Mouse (Mus musculus): ENCODE results near the gene Pef1.

The Pef1 gene

GRCm38 (mm10) chr4:130095137-130095536 is 7.2 kb upstream of the Pef1 start:
- DNase-seq (ENCODE audit: low spot score): no peak

GRCm38 (mm10) chr4:130101183-130101582 is 1.2 kb upstream of the Pef1 start:
- DNase-seq (ENCODE audit: low spot score): no peak

GRCm38 (mm10) chr4:130103632-130104031 is 1.3 kb downstream of the Pef1 start:
- DNase-seq (ENCODE audit: low spot score): no peak

GRCm38 (mm10) chr4:130104584-130104983 is 2.2 kb downstream of the Pef1 start:
- DNase-seq (ENCODE audit: low spot score): no peak

- no peak for DNase-seq (ENCODE audit: low spot score)
Measured at GRCm38 (mm10) chr4:130107065-130107443, 4.7 kb downstream of the Pef1 start.

GRCm38 (mm10) chr4:130107444-130108131 is 5.2 kb downstream of the Pef1 start:
- DNase-seq (ENCODE audit: low spot score): peak; percentile 100

- DNase-seq (ENCODE audit: low spot score): no peak
Measured at GRCm38 (mm10) chr4:130108929-130109328, 6.6 kb downstream of the Pef1 start.

- DNase-seq (ENCODE audit: low spot score): no peak
Measured at GRCm38 (mm10) chr4:130109666-130110065, 7.3 kb downstream of the Pef1 start.

- no peak for DNase-seq (ENCODE audit: low spot score)
Measured at GRCm38 (mm10) chr4:130110091-130110490, 7.7 kb downstream of the Pef1 start.

GRCm38 (mm10) chr4:130112299-130112698 is 9.9 kb downstream of the Pef1 start:
- no peak for DNase-seq (ENCODE audit: low spot score)

- no peak for DNase-seq (ENCODE audit: low spot score)
Measured at GRCm38 (mm10) chr4:130112732-130113131, 10.4 kb downstream of the Pef1 start.

- no peak for DNase-seq (ENCODE audit: low spot score)
Measured at GRCm38 (mm10) chr4:130120752-130121151, 18.4 kb downstream of the Pef1 start.

GRCm38 (mm10) chr4:130121560-130121959 is 19.2 kb downstream of the Pef1 start:
- no peak for DNase-seq (ENCODE audit: low spot score)

GRCm38 (mm10) chr4:130123020-130123419 is 20.7 kb downstream of the Pef1 start:
- DNase-seq (ENCODE audit: low spot score): no peak

- DNase-seq (ENCODE audit: low spot score): no peak
Measured at GRCm38 (mm10) chr4:130124110-130124509, 21.8 kb downstream of the Pef1 start.

GRCm38 (mm10) chr4:130125164-130125563 is 22.8 kb downstream of the Pef1 start:
- DNase-seq (ENCODE audit: low spot score): no peak

GRCm38 (mm10) chr4:130125935-130126334 is 23.6 kb downstream of the Pef1 start:
- DNase-seq (ENCODE audit: low spot score): no peak

GRCm38 (mm10) chr4:130128907-130129306 is 26.5 kb downstream of the Pef1 start:
- no peak for DNase-seq (ENCODE audit: low spot score)

- DNase-seq (ENCODE audit: low spot score): no peak
Measured at GRCm38 (mm10) chr4:130130082-130130481, 27.7 kb downstream of the Pef1 start.

- DNase-seq (ENCODE audit: low spot score): no peak
Measured at GRCm38 (mm10) chr4:130130641-130131350, 28.4 kb downstream of the Pef1 start.

- no peak for DNase-seq (ENCODE audit: low spot score)
Measured at GRCm38 (mm10) chr4:130131448-130132105, 29.2 kb downstream of the Pef1 start.

- no peak for DNase-seq (ENCODE audit: low spot score)
Measured at GRCm38 (mm10) chr4:130133399-130133798, 31.0 kb downstream of the Pef1 start.

Data from urinary bladder, postnatal 10 days (tissue).